Mouse (Mus musculus) cerebellum, adult 18-20 months (tissue): ENCODE results near the gene Galntl6.

Source experiments
- DNase-seq, 2 experiments: peaks; one replicate each; pipeline ENCODE4 v3.0.0; 2021

Gene Galntl6

GRCm38 (mm10) chr8:58244830-58245229 lies 667.6 kb downstream of the Galntl6 start:
- DNase-seq, result no peak

- DNase-seq, result no peak
These were observed 678.2 kb downstream of the Galntl6 start for GRCm38 (mm10) chr8:58234220-58234619.

GRCm38 (mm10) chr8:58228725-58229124 lies 683.7 kb downstream of the Galntl6 start:
- peak in 1 of 2 experiments; percentile 6 for DNase-seq

- DNase-seq, result no peak
These were observed 694.6 kb downstream of the Galntl6 start for GRCm38 (mm10) chr8:58217885-58218284.

GRCm38 (mm10) chr8:58189694-58190093 lies 722.7 kb downstream of the Galntl6 start:
- DNase-seq, result no peak

GRCm38 (mm10) chr8:58146961-58147360 lies 765.5 kb downstream of the Galntl6 start:
- DNase-seq, result peak; percentile 54 to 69

- no peak for DNase-seq
These were observed 825.7 kb downstream of the Galntl6 start for GRCm38 (mm10) chr8:58086733-58087132.

- DNase-seq, result no peak
These were observed 827.5 kb downstream of the Galntl6 start for GRCm38 (mm10) chr8:58084931-58085330.

- no peak for DNase-seq
These were observed 830.7 kb downstream of the Galntl6 start for GRCm38 (mm10) chr8:58081715-58082114.

GRCm38 (mm10) chr8:58074611-58075010 lies 837.8 kb downstream of the Galntl6 start:
- DNase-seq, result no peak

GRCm38 (mm10) chr8:58073733-58074132 lies 838.7 kb downstream of the Galntl6 start:
- no peak for DNase-seq

- DNase-seq, result no peak
These were observed 880.2 kb downstream of the Galntl6 start for GRCm38 (mm10) chr8:58032271-58032670.

GRCm38 (mm10) chr8:58025558-58025957 lies 886.9 kb downstream of the Galntl6 start:
- DNase-seq, result peak; percentile 9 to 21

GRCm38 (mm10) chr8:58025094-58025493 lies 887.3 kb downstream of the Galntl6 start:
- no peak for DNase-seq

GRCm38 (mm10) chr8:58023426-58024176 lies 888.8 kb downstream of the Galntl6 start:
- no peak for DNase-seq

GRCm38 (mm10) chr8:57989428-57990171 lies 922.8 kb downstream of the Galntl6 start:
- no peak for DNase-seq

- DNase-seq, result no peak
These were observed 935.1 kb downstream of the Galntl6 start for GRCm38 (mm10) chr8:57977372-57977771.

- no peak for DNase-seq
These were observed 938.3 kb downstream of the Galntl6 start for GRCm38 (mm10) chr8:57974093-57974492.

- DNase-seq, result no peak
These were observed 939.6 kb downstream of the Galntl6 start for GRCm38 (mm10) chr8:57972832-57973231.

GRCm38 (mm10) chr8:57966676-57967075 lies 945.8 kb downstream of the Galntl6 start:
- DNase-seq, result no peak

GRCm38 (mm10) chr8:57965508-57965907 lies 946.9 kb downstream of the Galntl6 start:
- DNase-seq, result peak in 1 of 2 experiments; percentile 15

- peak; percentile 89 to 91 for DNase-seq
These were observed 949.9 kb downstream of the Galntl6 start for GRCm38 (mm10) chr8:57962286-57963110.

- peak in 1 of 2 experiments; percentile 10 for DNase-seq
These were observed 953.3 kb downstream of the Galntl6 start for GRCm38 (mm10) chr8:57959136-57959535.
